Mouse (Mus musculus): ENCODE measurements around the gene Psmb8. TPM values are rescaled to one million over a fixed set of nuclear protein-coding genes. Genes with fewer than 3 reads are reported as not detected.

Gene Psmb8
- polyA plus RNA-seq, 1 experiment: 0.44 TPM

GRCm38 (mm10) chr17:34200772-34201505, 3.4 kb downstream of the Psmb8 start:
- Histone ChIP-seq H3K4me2 (ENCODE audit: low read depth) (no peak overlapping the region), H3K79me2 (ENCODE audit: control insufficient read depth, insufficient read depth) (no peaks in the 10 kb centered on the region), H3K27me3 (ENCODE audit: control insufficient read depth, insufficient read depth, insufficient read length) (peaks cover 36% of the 10 kb centered on the region), H3ac (ENCODE audit: control insufficient read depth, insufficient read length) (no peak overlapping the region), H3K4me3 (no peak overlapping the region), H3K36me3 (ENCODE audit: control insufficient read depth, insufficient read depth) (no peaks in the 10 kb centered on the region)
- TF ChIP-seq TCF12 (IDR thresholded peaks at IDR 0.05; ENCODE audit: insufficient read depth, poor library complexity, severe bottlenecking) (no peak), MYOG (IDR thresholded peaks at IDR 0.05; ENCODE audit: control insufficient read depth in 1 of 3, insufficient read depth in 1 of 3, insufficient read length in 2 of 3, low read depth in 2 of 3) (no peak), USF1 (IDR thresholded peaks at IDR 0.05; ENCODE audit: low read depth) (no peak), CEBPB (IDR thresholded peaks at IDR 0.05; ENCODE audit: insufficient read depth, poor library complexity, severe bottlenecking) (no peak), SRF (IDR thresholded peaks at IDR 0.05; ENCODE audit: control insufficient read depth, insufficient read length, low read depth) (no peak), MYOD1 (IDR thresholded peaks at IDR 0.05; ENCODE audit: control insufficient read depth in 1 of 3, insufficient read length in 2 of 3, low read depth in 2 of 3) (no peak), E2F4 (IDR thresholded peaks at IDR 0.05; ENCODE audit: insufficient read depth) (no peak), POLR2AphosphoS2 (IDR thresholded peaks at IDR 0.05; ENCODE audit: insufficient read length, low read depth) (no peak), TCF3 (IDR thresholded peaks at IDR 0.05; ENCODE audit: insufficient read length, low read depth) (no peak), POLR2A (IDR thresholded peaks at IDR 0.05; ENCODE audit: insufficient read length, low read depth) (no peak), MAX (IDR thresholded peaks at IDR 0.05; ENCODE audit: low read depth) (no peak), REST (IDR thresholded peaks at IDR 0.05; ENCODE audit: insufficient read depth, insufficient read length) (no peak)

DNA sequence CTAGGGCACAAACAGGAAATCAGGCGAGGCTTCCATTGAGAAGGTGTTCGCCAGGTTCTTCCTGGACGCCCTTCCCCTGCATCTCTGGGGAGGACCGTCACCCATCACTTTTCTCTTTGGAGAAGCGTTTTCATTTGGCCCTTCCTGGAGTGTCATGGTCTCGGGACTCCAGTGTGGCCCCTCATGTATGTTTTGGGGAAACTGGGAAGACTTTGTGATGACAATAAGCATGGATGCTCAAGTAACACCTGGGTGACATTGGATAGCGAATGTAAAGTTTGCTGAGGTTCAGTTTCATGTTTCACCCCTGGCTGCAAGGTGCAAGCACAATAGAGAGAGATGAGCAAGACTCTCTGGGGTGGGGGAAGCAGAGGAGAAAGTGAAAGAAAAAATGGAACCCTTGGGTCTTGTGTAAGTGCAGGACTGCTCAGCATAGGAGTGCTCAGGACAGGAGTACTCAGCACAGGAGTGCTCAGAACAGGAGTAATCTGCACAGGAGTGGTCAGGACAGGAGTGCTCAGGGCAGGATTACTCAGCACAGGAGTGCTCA, 4.1 kb downstream of the Psmb8 start:
- H3ac ChIP-seq (ENCODE audit: control insufficient read depth, insufficient read length): no peak overlapping the region
- no peak overlapping the region for H3K4me3 ChIP-seq
- no peaks in the 10 kb centered on the region for H3K36me3 ChIP-seq (ENCODE audit: control insufficient read depth, insufficient read depth)
- peaks cover 32% of the 10 kb centered on the region for H3K27me3 ChIP-seq (ENCODE audit: control insufficient read depth, insufficient read depth, insufficient read length)
- no peak overlapping the region for H3K4me2 ChIP-seq (ENCODE audit: low read depth)
- TF ChIP-seq POLR2A (IDR thresholded peaks at IDR 0.05; ENCODE audit: insufficient read length, low read depth): no peak
- TF ChIP-seq MYOD1 (IDR thresholded peaks at IDR 0.05; ENCODE audit: control insufficient read depth in 1 of 3, insufficient read length in 2 of 3, low read depth in 2 of 3): no peak
- no peak for TF ChIP-seq POLR2AphosphoS2 (IDR thresholded peaks at IDR 0.05; ENCODE audit: insufficient read length, low read depth)
- no peak for TF ChIP-seq USF1 (IDR thresholded peaks at IDR 0.05; ENCODE audit: low read depth)
- TF ChIP-seq E2F4 (IDR thresholded peaks at IDR 0.05; ENCODE audit: insufficient read depth): no peak
- no peak for TF ChIP-seq MAX (IDR thresholded peaks at IDR 0.05; ENCODE audit: low read depth)
- TF ChIP-seq TCF3 (IDR thresholded peaks at IDR 0.05; ENCODE audit: insufficient read length, low read depth): no peak
- TF ChIP-seq SRF (IDR thresholded peaks at IDR 0.05; ENCODE audit: control insufficient read depth, insufficient read length, low read depth): no peak
- TF ChIP-seq REST (IDR thresholded peaks at IDR 0.05; ENCODE audit: insufficient read depth, insufficient read length): no peak
- no peak for TF ChIP-seq CEBPB (IDR thresholded peaks at IDR 0.05; ENCODE audit: insufficient read depth, poor library complexity, severe bottlenecking)
- TF ChIP-seq MYOG (IDR thresholded peaks at IDR 0.05; ENCODE audit: control insufficient read depth in 1 of 3, insufficient read depth in 1 of 3, insufficient read length in 2 of 3, low read depth in 2 of 3): no peak
- TF ChIP-seq TCF12 (IDR thresholded peaks at IDR 0.05; ENCODE audit: insufficient read depth, poor library complexity, severe bottlenecking): no peak
- H3K79me2 ChIP-seq (ENCODE audit: control insufficient read depth, insufficient read depth): no peaks in the 10 kb centered on the region

GRCm38 (mm10) chr17:34202760-34203442, 5.4 kb downstream of the Psmb8 start:
- Histone ChIP-seq H3K36me3 (ENCODE audit: control insufficient read depth, insufficient read depth) (no peaks in the 10 kb centered on the region), H3ac (ENCODE audit: control insufficient read depth, insufficient read length) (no peak overlapping the region), H3K4me3 (no peak overlapping the region), H3K4me2 (ENCODE audit: low read depth) (no peak overlapping the region), H3K27me3 (ENCODE audit: control insufficient read depth, insufficient read depth, insufficient read length) (peaks cover 20% of the 10 kb centered on the region), H3K79me2 (ENCODE audit: control insufficient read depth, insufficient read depth) (no peaks in the 10 kb centered on the region)
- TF ChIP-seq POLR2A (IDR thresholded peaks at IDR 0.05; ENCODE audit: insufficient read length, low read depth): no peak
- TF ChIP-seq MAX (IDR thresholded peaks at IDR 0.05; ENCODE audit: low read depth): no peak
- no peak for TF ChIP-seq POLR2AphosphoS2 (IDR thresholded peaks at IDR 0.05; ENCODE audit: insufficient read length, low read depth)
- TF ChIP-seq USF1 (IDR thresholded peaks at IDR 0.05; ENCODE audit: low read depth): no peak
- no peak for TF ChIP-seq CEBPB (IDR thresholded peaks at IDR 0.05; ENCODE audit: insufficient read depth, poor library complexity, severe bottlenecking)
- TF ChIP-seq SRF (IDR thresholded peaks at IDR 0.05; ENCODE audit: control insufficient read depth, insufficient read length, low read depth): no peak
- TF ChIP-seq MYOD1 (IDR thresholded peaks at IDR 0.05; ENCODE audit: control insufficient read depth in 1 of 3, insufficient read length in 2 of 3, low read depth in 2 of 3): no peak
- TF ChIP-seq TCF12 (IDR thresholded peaks at IDR 0.05; ENCODE audit: insufficient read depth, poor library complexity, severe bottlenecking): no peak
- no peak for TF ChIP-seq TCF3 (IDR thresholded peaks at IDR 0.05; ENCODE audit: insufficient read length, low read depth)
- TF ChIP-seq REST (IDR thresholded peaks at IDR 0.05; ENCODE audit: insufficient read depth, insufficient read length): no peak
- TF ChIP-seq MYOG (IDR thresholded peaks at IDR 0.05; ENCODE audit: control insufficient read depth in 1 of 3, insufficient read depth in 1 of 3, insufficient read length in 2 of 3, low read depth in 2 of 3): no peak
- TF ChIP-seq E2F4 (IDR thresholded peaks at IDR 0.05; ENCODE audit: insufficient read depth): no peak

GRCm38 (mm10) chr17:34203444-34203843, 5.9 kb downstream of the Psmb8 start, which contains the start of gene Tap2:
TSS of gene Tap2 (plus strand) at chr17:34203527.
- no peaks in the 10 kb centered on the region for H3K36me3 ChIP-seq (ENCODE audit: control insufficient read depth, insufficient read depth)
- peak within 1 kb of the TSS; percentile 70 for H3K4me2 ChIP-seq (ENCODE audit: low read depth)
- H3K79me2 ChIP-seq (ENCODE audit: control insufficient read depth, insufficient read depth): no peaks in the 10 kb centered on the region
- TF ChIP-seq SRF (IDR thresholded peaks at IDR 0.05; ENCODE audit: control insufficient read depth, insufficient read length, low read depth) (no peak), MAX (IDR thresholded peaks at IDR 0.05; ENCODE audit: low read depth) (no peak), E2F4 (IDR thresholded peaks at IDR 0.05; ENCODE audit: insufficient read depth) (no peak), USF1 (IDR thresholded peaks at IDR 0.05; ENCODE audit: low read depth) (no peak), POLR2AphosphoS2 (IDR thresholded peaks at IDR 0.05; ENCODE audit: insufficient read length, low read depth) (no peak), TCF12 (IDR thresholded peaks at IDR 0.05; ENCODE audit: insufficient read depth, poor library complexity, severe bottlenecking) (no peak), REST (IDR thresholded peaks at IDR 0.05; ENCODE audit: insufficient read depth, insufficient read length) (no peak), CEBPB (IDR thresholded peaks at IDR 0.05; ENCODE audit: insufficient read depth, poor library complexity, severe bottlenecking) (no peak), TCF3 (IDR thresholded peaks at IDR 0.05; ENCODE audit: insufficient read length, low read depth) (no peak), MYOG (IDR thresholded peaks at IDR 0.05; ENCODE audit: control insufficient read depth in 1 of 3, insufficient read depth in 1 of 3, insufficient read length in 2 of 3, low read depth in 2 of 3) (no peak), POLR2A (IDR thresholded peaks at IDR 0.05; ENCODE audit: insufficient read length, low read depth) (no peak), MYOD1 (IDR thresholded peaks at IDR 0.05; ENCODE audit: control insufficient read depth in 1 of 3, insufficient read length in 2 of 3, low read depth in 2 of 3) (no peak)
- peak within 1 kb of the TSS; percentile 48 for H3ac ChIP-seq (ENCODE audit: control insufficient read depth, insufficient read length)
- peaks cover 14% of the 10 kb centered on the region for H3K27me3 ChIP-seq (ENCODE audit: control insufficient read depth, insufficient read depth, insufficient read length)
- peak within 1 kb of the TSS; percentile 38 for H3K4me3 ChIP-seq
